Mouse (Mus musculus) liver, embryonic 11.5 days (tissue): ENCODE data around the gene Tmcc2. TPM values are rescaled to one million over a fixed set of nuclear protein-coding genes. Genes with fewer than 3 reads are reported as not detected.

Source experiments
- ATAC-seq: fragments of 200-750 bp; cut with Nextera tagmentation; replicated peaks from 2 replicates; pipeline ENCODE4 v1.8.0; 2017; ENCODE audit warnings: moderate number of reproducible peaks, mild to moderate bottlenecking, moderate TSS enrichment, moderate library complexity; ENCODE audit not compliant: low FRiP score
- DNase-seq: peaks from one replicate; pipeline ENCODE4 v3.0.0-alpha.2; 2017; ENCODE audit warnings: low spot score
- H3K27ac ChIP-seq: fragments of 300-500 bp; sonication (generic); 2 replicates; pipeline ENCODE4 v1.5.1; 2014; ENCODE audit warnings: mild to moderate bottlenecking, low read depth, low read length, control low read depth
- H3K27me3 ChIP-seq: fragments of 300-500 bp; sonication (generic); replicated peaks from 2 replicates; pipeline ENCODE4 v1.6.1; 2014; ENCODE audit warnings: low read length, mixed read lengths; ENCODE audit not compliant: control insufficient read depth, insufficient read depth
- H3K36me3 ChIP-seq: fragments of 300-500 bp; sonication (generic); 2 replicates; pipeline ENCODE4 v1.6.1; 2014; ENCODE audit warnings: mild to moderate bottlenecking, low read length, moderate library complexity, mixed read lengths; ENCODE audit not compliant: control insufficient read depth, insufficient read depth
- H3K4me1 ChIP-seq: fragments of 300-500 bp; sonication (generic); replicated peaks from 2 replicates; pipeline ENCODE4 v1.6.1; 2014; ENCODE audit warnings: low read length, mixed read lengths; ENCODE audit not compliant: control insufficient read depth, insufficient read depth
- H3K4me2 ChIP-seq: fragments of 300-500 bp; sonication (generic); 2 replicates; pipeline ENCODE4 v1.6.1; 2014; ENCODE audit warnings: mild to moderate bottlenecking, control low read depth, moderate library complexity
- H3K4me3 ChIP-seq: fragments of 300-500 bp; sonication (generic); 2 replicates; pipeline ENCODE4 v1.5.1; 2014; ENCODE audit warnings: low read depth, low read length, control low read depth
- H3K9ac ChIP-seq: fragments of 300-500 bp; sonication (generic); 2 replicates; pipeline ENCODE4 v1.6.1; 2014; ENCODE audit warnings: low read depth, low read length, control low read depth
- H3K9me3 ChIP-seq: fragments of 300-500 bp; sonication (generic); 2 replicates; pipeline ENCODE4 v1.6.1; 2016; ENCODE audit warnings: low read length, inconsistent platforms, mixed read lengths; ENCODE audit not compliant: control insufficient read depth
- WGBS: fragments of 180-500 bp; shearing (Covaris S2); extraction: QIAGEN DNeasy Blood & Tissue Kit; methylation state at CpG from one replicate; pipeline ENCODE4 v1.1.7; 2014; 5-methylcytosine and 5-hydroxymethylcytosine counted together
- polyA plus RNA-seq: library from polyadenylated mRNA; unstranded; fragments of >200 nt; fragmentation: Nextera tagmentation; extraction: Ambion mirVana; gene quantifications from 2 replicates; pipeline ENCODE4 v1.2.1, GENCODE M21; 2014

Tmcc2 gene
- polyA plus RNA-seq, result 24.6 and 28.1 TPM in 2 replicates

- H3K36me3 ChIP-seq, result no peaks in the 10 kb centered on the region
- peak within 1 kb of the TSS; percentile 78 for H3K4me3 ChIP-seq
- WGBS, result under 1% methylated on average over 47 of the region's 50 CpGs
- DNase-seq, result peak; percentile 67
- peak within 1 kb of the TSS; percentile 97 for H3K4me2 ChIP-seq
- H3K9ac ChIP-seq, result peak within 1 kb of the TSS; percentile 82
- no peaks in the 10 kb centered on the region for H3K9me3 ChIP-seq
- peaks cover 33% of the 10 kb centered on the region for H3K4me1 ChIP-seq
- peak within 1 kb of the TSS; percentile 77 for H3K27ac ChIP-seq
- peak; percentile 22 for ATAC-seq
- no peaks in the 10 kb centered on the region for H3K27me3 ChIP-seq
Observed at GRCm38 (mm10) chr1:132390691-132391579, at the start of gene Tmcc2. Gene Tmcc2 (minus strand): TSS chr1:132391281.

DNA sequence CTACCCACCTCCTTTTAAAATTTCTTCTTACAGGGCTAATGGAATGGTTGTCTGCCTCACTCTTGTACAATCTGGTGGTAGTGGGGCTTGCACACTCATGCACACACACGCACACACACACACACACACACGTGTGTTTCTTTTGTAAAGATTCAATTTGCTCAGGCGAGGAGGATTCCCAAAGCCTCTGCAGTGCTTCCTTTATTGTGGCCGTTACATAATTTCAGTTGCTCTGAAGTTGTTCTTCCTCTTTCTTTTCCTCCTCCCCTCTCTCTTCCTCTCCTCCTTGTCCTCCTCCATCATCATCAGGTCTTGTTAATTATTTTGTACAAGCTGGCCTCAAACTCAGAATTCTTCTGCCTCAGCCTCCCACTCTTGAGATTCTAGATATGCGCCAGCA lies 46.3 kb upstream of the Tmcc2 start:
- DNase-seq, result no peak
- peaks cover 9% of the 10 kb centered on the region for H3K36me3 ChIP-seq
- 70% methylated on average over 5 of the region's 5 CpGs for WGBS
- H3K27me3 ChIP-seq, result no peaks in the 10 kb centered on the region
- H3K9ac ChIP-seq, result no peak overlapping the region
- no peak overlapping the region for H3K4me3 ChIP-seq
- no peak overlapping the region for H3K4me2 ChIP-seq
- ATAC-seq, result no peak
- H3K27ac ChIP-seq, result no peak overlapping the region
- H3K4me1 ChIP-seq, result no peaks in the 10 kb centered on the region
- no peaks in the 10 kb centered on the region; the same call in 1 of the 2 replicates for H3K9me3 ChIP-seq

DNA sequence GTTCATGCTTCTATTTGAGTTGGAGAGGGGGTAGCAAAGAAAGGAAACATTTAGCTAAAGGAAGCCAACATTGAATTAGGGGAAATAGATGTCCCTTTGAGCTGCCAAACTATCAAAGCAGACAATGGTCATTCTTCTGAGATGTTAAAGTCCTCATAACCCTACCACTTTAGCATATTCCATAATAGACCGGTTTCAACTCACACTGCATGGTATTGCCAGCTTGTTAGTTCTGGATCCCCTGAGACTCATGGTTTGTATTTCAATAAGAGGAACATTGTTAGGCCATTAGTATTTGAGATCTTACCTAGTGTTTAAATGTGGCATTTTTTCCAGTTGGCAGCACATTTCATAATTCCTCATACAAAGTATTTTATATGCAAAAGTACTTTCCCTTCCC lies 45.9 kb upstream of the Tmcc2 start:
- Histone ChIP-seq H3K4me3 (no peak overlapping the region), H3K4me2 (no peak overlapping the region), H3K27me3 (no peaks in the 10 kb centered on the region), H3K9ac (no peak overlapping the region), H3K9me3 (no peaks in the 10 kb centered on the region; the same call in 1 of the 2 replicates), H3K4me1 (no peaks in the 10 kb centered on the region), H3K36me3 (peaks cover 9% of the 10 kb centered on the region), H3K27ac (no peak overlapping the region)
- DNase-seq, result no peak
- no peak for ATAC-seq
- 85% methylated on average over 1 of the region's 1 CpGs for WGBS

DNA sequence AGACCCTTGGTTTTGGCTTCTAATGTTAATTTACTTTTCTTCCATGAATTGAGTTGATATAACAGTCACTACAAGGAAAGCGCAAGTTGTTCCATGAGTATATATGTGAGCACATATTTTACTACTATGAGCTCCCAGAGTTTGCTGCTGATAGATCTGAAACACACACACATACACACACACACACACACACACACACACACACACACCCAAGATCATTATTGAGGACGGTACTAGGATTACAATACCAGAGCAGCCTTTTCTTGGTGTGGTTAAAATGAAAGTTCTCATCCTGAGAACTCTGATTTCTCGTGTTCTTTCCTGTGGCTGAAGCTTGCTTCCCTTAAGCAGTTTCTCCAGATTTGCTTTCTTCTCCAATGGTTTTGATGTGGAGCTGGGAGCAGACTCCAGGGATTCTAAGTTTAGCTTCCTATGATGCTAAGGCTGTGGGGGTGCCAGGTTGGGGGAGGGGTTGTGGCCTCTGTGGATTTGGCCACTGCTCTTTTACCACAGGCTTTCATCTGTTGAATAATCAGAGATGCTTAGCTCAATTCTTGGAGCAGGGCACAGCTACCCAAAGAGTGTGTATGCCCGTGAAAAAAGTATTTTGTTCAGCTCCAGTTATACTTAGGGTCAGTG lies 45.4 kb upstream of the Tmcc2 start:
- Histone ChIP-seq H3K27me3 (no peaks in the 10 kb centered on the region), H3K36me3 (peaks cover 9% of the 10 kb centered on the region), H3K4me2 (no peak overlapping the region), H3K4me3 (no peak overlapping the region), H3K27ac (no peak overlapping the region), H3K9me3 (no peaks in the 10 kb centered on the region; the same call in 1 of the 2 replicates), H3K4me1 (no peaks in the 10 kb centered on the region), H3K9ac (no peak overlapping the region)
- DNase-seq, result no peak
- WGBS, result 75% methylated on average over 4 of the region's 4 CpGs
- no peak for ATAC-seq

GRCm38 (mm10) chr1:132434032-132434431 lies 43.0 kb upstream of the Tmcc2 start:
- H3K27me3 ChIP-seq, result no peaks in the 10 kb centered on the region
- ATAC-seq (no peak), DNase-seq (no peak)
- H3K9ac ChIP-seq, result no peak overlapping the region
- H3K4me2 ChIP-seq, result no peak overlapping the region
- H3K9me3 ChIP-seq, result no peaks in the 10 kb centered on the region
- H3K36me3 ChIP-seq, result 0 out of 2 replicates have a peak, but pooled peaks cover 2% of the 10 kb centered on the region
- no peak overlapping the region for H3K27ac ChIP-seq
- no peak overlapping the region for H3K4me3 ChIP-seq
- WGBS, result 93% methylated on average over 12 of the region's 12 CpGs
- H3K4me1 ChIP-seq, result no peaks in the 10 kb centered on the region

DNA sequence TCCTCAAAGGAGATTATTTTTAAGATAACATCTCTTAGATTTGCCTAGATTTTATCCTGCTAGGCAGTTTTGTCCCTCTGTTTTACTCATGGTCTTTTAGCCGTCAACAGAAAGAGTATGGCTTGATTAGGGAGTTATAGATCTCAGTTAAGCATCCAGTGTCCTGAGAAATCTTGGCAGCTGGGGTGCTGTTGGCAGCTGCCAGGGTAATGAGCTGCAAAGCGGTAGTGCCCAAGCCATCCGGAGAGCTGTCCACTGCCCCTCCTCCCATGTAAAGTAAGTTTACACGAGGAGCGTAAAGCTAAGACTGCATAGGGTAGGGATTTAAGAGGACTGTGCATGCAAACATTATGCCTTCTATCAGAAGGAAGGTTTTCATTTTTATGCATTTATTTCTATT lies 42.3 kb upstream of the Tmcc2 start:
- DNase-seq, result no peak
- H3K4me3 ChIP-seq, result no peak overlapping the region
- no peaks in the 10 kb centered on the region for H3K4me1 ChIP-seq
- no peak for ATAC-seq
- H3K9me3 ChIP-seq, result no peaks in the 10 kb centered on the region
- H3K9ac ChIP-seq, result no peak overlapping the region
- 0 out of 2 replicates have a peak, but pooled peaks cover 2% of the 10 kb centered on the region for H3K36me3 ChIP-seq
- no peaks in the 10 kb centered on the region for H3K27me3 ChIP-seq
- H3K27ac ChIP-seq, result no peak overlapping the region
- 89% methylated on average over 5 of the region's 5 CpGs for WGBS
- no peak overlapping the region for H3K4me2 ChIP-seq

GRCm38 (mm10) chr1:132431716-132432115 lies 40.6 kb upstream of the Tmcc2 start:
- 73% methylated on average over 9 of the region's 9 CpGs for WGBS
- ATAC-seq, result no peak

GRCm38 (mm10) chr1:132430818-132431217 lies 39.7 kb upstream of the Tmcc2 start:
- Histone ChIP-seq H3K4me2 (no peak overlapping the region), H3K9me3 (no peaks in the 10 kb centered on the region), H3K9ac (no peak overlapping the region), H3K36me3 (0 out of 2 replicates have a peak, but pooled peaks cover 2% of the 10 kb centered on the region), H3K4me1 (no peaks in the 10 kb centered on the region), H3K27ac (no peak overlapping the region), H3K27me3 (no peaks in the 10 kb centered on the region), H3K4me3 (no peak overlapping the region)
- no peak for ATAC-seq
- WGBS, result 77% methylated on average over 3 of the region's 3 CpGs
- no peak for DNase-seq

More at GRCm38 (mm10) chr1:132431716-132432115, 40.6 kb upstream of the Tmcc2 start:
- H3K4me1 ChIP-seq, result no peaks in the 10 kb centered on the region
- no peaks in the 10 kb centered on the region for H3K9me3 ChIP-seq
- H3K36me3 ChIP-seq, result 0 out of 2 replicates have a peak, but pooled peaks cover 2% of the 10 kb centered on the region
- no peaks in the 10 kb centered on the region for H3K27me3 ChIP-seq
- no peak overlapping the region for H3K4me2 ChIP-seq
- no peak overlapping the region for H3K4me3 ChIP-seq
- DNase-seq, result no peak
- no peak overlapping the region for H3K27ac ChIP-seq
- H3K9ac ChIP-seq, result no peak overlapping the region
